Mouse (Mus musculus) hindbrain, embryonic 15.5 days (tissue): ENCODE measurements around the gene Slc25a19. TPM values are rescaled to one million over a fixed set of nuclear protein-coding genes. Genes with fewer than 3 reads are reported as not detected.
A peak's percentile ranks its signal among the peaks of the same experiment; 100 is the strongest.
"Not testable (repeated sequence)": the region's sequence is repeated elsewhere in the genome, so short reads cannot be mapped to it uniquely, and the experiment has no call there.

Source experiments
- ATAC-seq: fragments of 200-750 bp; cut with Nextera tagmentation; 2 replicates; pipeline ENCODE4 v1.8.0; 2017; ENCODE audit warnings: low read depth, moderate number of reproducible peaks, moderate TSS enrichment; ENCODE audit not compliant: low FRiP score
- H3K27ac ChIP-seq: fragments of 300-500 bp; sonication (generic); replicated peaks from 2 replicates; pipeline ENCODE4 v1.5.1; 2015; ENCODE audit warnings: mild to moderate bottlenecking, inconsistent platforms
- H3K27me3 ChIP-seq: fragments of 300-500 bp; sonication (generic); 2 replicates; pipeline ENCODE4 v1.6.1; 2015; ENCODE audit warnings: control low read depth, inconsistent platforms
- H3K36me3 ChIP-seq: fragments of 300-500 bp; sonication (generic); 2 replicates; pipeline ENCODE4 v1.6.1; 2015; ENCODE audit warnings: control low read depth, inconsistent platforms
- H3K4me1 ChIP-seq: fragments of 300-500 bp; sonication (generic); replicated peaks from 2 replicates; pipeline ENCODE4 v1.6.1; 2015; ENCODE audit warnings: control low read depth, inconsistent platforms
- H3K4me2 ChIP-seq: fragments of 300-500 bp; sonication (generic); 2 replicates; pipeline ENCODE4 v1.6.1; 2015; ENCODE audit warnings: moderate library complexity, mild to moderate bottlenecking, inconsistent platforms
- H3K4me3 ChIP-seq: fragments of 300-500 bp; sonication (generic); 2 replicates; pipeline ENCODE4 v1.5.1; 2015; ENCODE audit warnings: mild to moderate bottlenecking, inconsistent platforms
- H3K9ac ChIP-seq: fragments of 300-500 bp; sonication (generic); 2 replicates; pipeline ENCODE4 v1.6.1; 2015; ENCODE audit warnings: inconsistent platforms
- H3K9me3 ChIP-seq: fragments of 300-500 bp; sonication (generic); 2 replicates; pipeline ENCODE4 v1.6.1; 2016; ENCODE audit warnings: control low read depth, inconsistent platforms
- WGBS: fragments of 180-500 bp; shearing (Covaris S2); methylation state at CpG from one replicate; pipeline ENCODE4 v1.1.7; 2015; 5-methylcytosine and 5-hydroxymethylcytosine counted together
- polyA plus RNA-seq: library from polyadenylated mRNA; unstranded; fragments of >200 nt; fragmentation: Nextera tagmentation; extraction: Ambion mirVana; gene quantifications from 2 replicates; pipeline ENCODE4 v1.2.1, GENCODE M21; 2015

Gene Slc25a19
- polyA plus RNA-seq, 1 experiment from 2014 or later, result 47.1 TPM

- 91% methylated on average over 3 of the region's 3 CpGs for WGBS
- no peak for ATAC-seq
- no peaks in the 10 kb centered on the region for H3K4me1 ChIP-seq
- H3K27ac ChIP-seq, result no peak overlapping the region
- H3K27me3 ChIP-seq, result no peaks in the 10 kb centered on the region
- no peaks in the 10 kb centered on the region for H3K9me3 ChIP-seq
- no peak overlapping the region for H3K4me3 ChIP-seq
- H3K4me2 ChIP-seq, result no peak overlapping the region
- no peak overlapping the region for H3K9ac ChIP-seq
- peaks cover 11% of the 10 kb centered on the region; the same call in 1 of the 2 replicates for H3K36me3 ChIP-seq
Observed at GRCm38 (mm10) chr11:115653194-115653593, 25.1 kb upstream of the Slc25a19 start.

- no peaks in the 10 kb centered on the region for H3K4me1 ChIP-seq
- peaks cover 11% of the 10 kb centered on the region; the same call in 1 of the 2 replicates for H3K36me3 ChIP-seq
- H3K27me3 ChIP-seq, result no peaks in the 10 kb centered on the region
- 89% methylated on average over 3 of the region's 3 CpGs for WGBS
- H3K4me3 ChIP-seq, result no peak overlapping the region
- no peak overlapping the region for H3K9ac ChIP-seq
- ATAC-seq, result no peak
- H3K27ac ChIP-seq, result no peak overlapping the region
- H3K4me2 ChIP-seq, result no peak overlapping the region
- H3K9me3 ChIP-seq, result no peaks in the 10 kb centered on the region
Observed at GRCm38 (mm10) chr11:115651680-115652079, 23.6 kb upstream of the Slc25a19 start.

- no peaks in the 10 kb centered on the region for H3K4me1 ChIP-seq
- peak overlapping the region; percentile 56 for H3K27ac ChIP-seq
- no peaks in the 10 kb centered on the region for H3K9me3 ChIP-seq
- H3K36me3 ChIP-seq, result peaks cover 18% of the 10 kb centered on the region; the same call in 1 of the 2 replicates
- H3K27me3 ChIP-seq, result no peaks in the 10 kb centered on the region
- no peak overlapping the region for H3K4me3 ChIP-seq
- H3K9ac ChIP-seq, result no peak overlapping the region
- no peak overlapping the region for H3K4me2 ChIP-seq
- WGBS, result 48% methylated on average over 10 of the region's 10 CpGs
- ATAC-seq, result no peak
Observed at GRCm38 (mm10) chr11:115649706-115650105, 21.6 kb upstream of the Slc25a19 start.

- Histone ChIP-seq H3K27me3 (no peaks in the 10 kb centered on the region), H3K9me3 (no peaks in the 10 kb centered on the region), H3K4me1 (no peaks in the 10 kb centered on the region), H3K9ac (no peak overlapping the region), H3K4me3 (no peak overlapping the region), H3K27ac (no peak overlapping the region), H3K36me3 (peaks cover 12% of the 10 kb centered on the region; the same call in 1 of the 2 replicates), H3K4me2 (no peak overlapping the region)
- 67% methylated on average over 6 of the region's 6 CpGs for WGBS
- ATAC-seq, result no peak
Observed at GRCm38 (mm10) chr11:115647459-115647858, 19.4 kb upstream of the Slc25a19 start.

GRCm38 (mm10) chr11:115646439-115646838 is 18.3 kb upstream of the Slc25a19 start:
- no peak for ATAC-seq
- no peak overlapping the region for H3K9ac ChIP-seq
- 93% methylated on average over 9 of the region's 9 CpGs for WGBS
- H3K4me2 ChIP-seq, result no peak overlapping the region
- H3K27ac ChIP-seq, result no peak overlapping the region
- peaks cover 12% of the 10 kb centered on the region; the same call in 1 of the 2 replicates for H3K36me3 ChIP-seq
- no peaks in the 10 kb centered on the region for H3K4me1 ChIP-seq
- no peaks in the 10 kb centered on the region for H3K9me3 ChIP-seq
- no peaks in the 10 kb centered on the region for H3K27me3 ChIP-seq
- H3K4me3 ChIP-seq, result no peak overlapping the region

- H3K36me3 ChIP-seq, result peaks cover 12% of the 10 kb centered on the region; the same call in 1 of the 2 replicates
- H3K9me3 ChIP-seq, ATAC-seq, H3K27me3 ChIP-seq, H3K9ac ChIP-seq, H3K27ac ChIP-seq, H3K4me3 ChIP-seq, H3K4me1 ChIP-seq, H3K4me2 ChIP-seq: not testable (repeated sequence)
- 91% methylated on average over 14 of the region's 14 CpGs for WGBS
Observed at GRCm38 (mm10) chr11:115645498-115645897, 17.4 kb upstream of the Slc25a19 start.

GRCm38 (mm10) chr11:115644308-115644707 is 16.2 kb upstream of the Slc25a19 start:
- Histone ChIP-seq H3K9ac (no peak overlapping the region), H3K9me3 (no peaks in the 10 kb centered on the region), H3K27me3 (no peaks in the 10 kb centered on the region), H3K4me3 (no peak overlapping the region), H3K4me2 (no peak overlapping the region), H3K27ac (no peak overlapping the region), H3K36me3 (peaks cover 12% of the 10 kb centered on the region; the same call in 1 of the 2 replicates), H3K4me1 (no peaks in the 10 kb centered on the region)
- ATAC-seq, result no peak
- 92% methylated on average over 13 of the region's 13 CpGs for WGBS

GRCm38 (mm10) chr11:115643265-115643664 is 15.2 kb upstream of the Slc25a19 start:
- H3K36me3 ChIP-seq, result peaks cover 12% of the 10 kb centered on the region; the same call in 1 of the 2 replicates
- 76% methylated on average over 10 of the region's 10 CpGs for WGBS
- H3K4me3 ChIP-seq, result no peak overlapping the region
- H3K27me3 ChIP-seq, result no peaks in the 10 kb centered on the region
- no peak overlapping the region for H3K27ac ChIP-seq
- no peaks in the 10 kb centered on the region for H3K4me1 ChIP-seq
- no peak overlapping the region for H3K4me2 ChIP-seq
- H3K9ac ChIP-seq, result no peak overlapping the region
- no peaks in the 10 kb centered on the region for H3K9me3 ChIP-seq
- no peak; the same call in 1 of the 2 replicates for ATAC-seq

- no peak for ATAC-seq
- Histone ChIP-seq H3K27me3 (no peaks in the 10 kb centered on the region), H3K4me3 (no peak overlapping the region), H3K27ac (no peak overlapping the region), H3K9ac (no peak overlapping the region), H3K9me3 (no peaks in the 10 kb centered on the region), H3K36me3 (peaks cover 12% of the 10 kb centered on the region; the same call in 1 of the 2 replicates), H3K4me2 (no peak overlapping the region), H3K4me1 (no peaks in the 10 kb centered on the region)
- 96% methylated on average over 2 of the region's 2 CpGs for WGBS
Observed at GRCm38 (mm10) chr11:115642705-115643104, 14.6 kb upstream of the Slc25a19 start.

- H3K27ac ChIP-seq, result no peak overlapping the region
- H3K36me3 ChIP-seq, result peaks cover 12% of the 10 kb centered on the region; the same call in 1 of the 2 replicates
- H3K4me1 ChIP-seq, result no peaks in the 10 kb centered on the region
- H3K9ac ChIP-seq, result no peak overlapping the region
- ATAC-seq, result no peak
- 85% methylated on average over 4 of the region's 4 CpGs for whole genome bisulfite sequencing
- H3K27me3 ChIP-seq, result no peaks in the 10 kb centered on the region
- H3K4me2 ChIP-seq, result no peak overlapping the region
- H3K4me3 ChIP-seq, result no peak overlapping the region
- no peaks in the 10 kb centered on the region for H3K9me3 ChIP-seq
Observed at GRCm38 (mm10) chr11:115641664-115642036, 13.6 kb upstream of the Slc25a19 start.

GRCm38 (mm10) chr11:115640978-115641663 is 13.0 kb upstream of the Slc25a19 start:
- H3K36me3 ChIP-seq, result 0 out of 2 replicates have a peak, but pooled peaks cover 8% of the 10 kb centered on the region
- H3K4me1 ChIP-seq, result no peaks in the 10 kb centered on the region
- H3K27ac ChIP-seq, result no peak overlapping the region
- H3K9ac ChIP-seq, result no peak overlapping the region
- no peak for ATAC-seq
- H3K4me3 ChIP-seq, result no peak overlapping the region
- no peaks in the 10 kb centered on the region for H3K9me3 ChIP-seq
- WGBS, result 63% methylated on average over 14 of the region's 14 CpGs
- no peaks in the 10 kb centered on the region for H3K27me3 ChIP-seq
- H3K4me2 ChIP-seq, result no peak overlapping the region

GRCm38 (mm10) chr11:115640311-115640828 is 12.3 kb upstream of the Slc25a19 start:
- Histone ChIP-seq H3K27me3 (no peaks in the 10 kb centered on the region), H3K4me2 (no peak overlapping the region), H3K4me1 (no peaks in the 10 kb centered on the region), H3K9me3 (no peaks in the 10 kb centered on the region), H3K36me3 (0 out of 2 replicates have a peak, but pooled peaks cover 3% of the 10 kb centered on the region), H3K27ac (no peak overlapping the region), H3K4me3 (no peak overlapping the region), H3K9ac (no peak overlapping the region)
- 83% methylated on average over 3 of the region's 4 CpGs for WGBS
- ATAC-seq, result no peak
